Comparison of ENCODE assay signal across 24 mouse cellular contexts in the genomic region with DNA sequence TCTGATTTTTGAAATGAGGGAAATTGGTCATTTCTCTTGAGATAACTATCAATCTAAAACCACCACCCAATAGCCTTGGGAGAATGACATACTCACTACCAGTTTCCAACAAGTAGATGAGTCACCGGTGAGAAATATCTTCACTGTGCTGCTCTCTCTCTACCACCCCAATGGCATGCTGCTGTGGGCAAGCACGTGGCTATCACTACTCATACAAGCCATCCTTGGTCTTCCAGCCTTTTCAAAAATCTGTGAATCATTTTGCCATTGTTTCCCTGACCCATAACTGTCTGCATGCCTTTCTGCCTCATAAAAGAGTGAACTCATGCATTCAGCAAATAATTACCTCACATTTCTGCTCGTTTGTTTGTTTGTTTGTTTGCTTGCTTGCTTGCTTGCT. TPM values are rescaled to one million over a fixed set of nuclear protein-coding genes. Genes with fewer than 3 reads are reported as not detected.
A peak's percentile ranks its signal among the peaks of the same experiment; 100 is the strongest.
DNase-seq lines count a peak whose midpoint lies in the region; TF ChIP-seq lines count a peak whose summit lies in the region.
"Had no signal": no experiment of that assay in that cellular context is flagged by ENCODE, and none has a peak within 500 bp of the region (broad histone marks: within the 10 kb centered on the region; RNA-seq: fewer than 3 reads in every experiment).

No protein-coding gene starts in this region.

- H3K36me3 ChIP-seq in myocyte (ENCODE audit: control insufficient read depth, insufficient read depth), result no peaks in the 10 kb centered on the region
- no peaks in the 10 kb centered on the region for H3K36me3 ChIP-seq in embryonic facial prominence, embryonic 10.5 days (replicated peaks)
- H3K36me3 ChIP-seq: forebrain, embryonic 15.5 days; hindbrain, embryonic 12.5 days; midbrain, embryonic 15.5 days had no signal

- peak; percentile 68 to 87 for DNase-seq in adrenal gland, adult (ENCODE audit: inconsistent age in 2 of 2, low spot score in 1 of 2)
- DNase-seq in adrenal gland, postnatal 4 days (ENCODE audit: low spot score in 2 of 2), result no peak
- peak; percentile 81 for DNase-seq in NIH3T3 (ENCODE audit: low read depth)
- DNase-seq in adrenal gland, postnatal 36 days, result peak; percentile 54 to 69
- DNase-seq in cerebellum, postnatal 25 days, result no peak
- DNase-seq in kidney, adult 9 months, result no peak
- DNase-seq in embryonic facial prominence, embryonic 10.5 days (ENCODE audit: low spot score), result no peak
- DNase-seq: cerebellum, adult 11-12 months; cerebellum, postnatal 10 days; gastrocnemius, postnatal 10 days; heart, adult 18-20 months; kidney, adult 11 months; kidney, postnatal 4 days; lung, embryonic 14.5 days; right cerebral cortex, postnatal 14 days; spleen, adult 18-20 months had no signal

- H3K79me2 ChIP-seq in myocyte (ENCODE audit: control insufficient read depth, insufficient read depth), result no peaks in the 10 kb centered on the region

- TF ChIP-seq POLR2A in myocyte (IDR thresholded peaks at IDR 0.05; ENCODE audit: insufficient read length, low read depth), result no peak

- no peak overlapping the region for H3K27ac ChIP-seq in embryonic facial prominence, embryonic 10.5 days (replicated peaks)
- H3K27ac ChIP-seq: forebrain, embryonic 15.5 days; hindbrain, embryonic 12.5 days; left cerebral cortex, adult 2 months; liver, embryonic 14.5 days; midbrain, embryonic 15.5 days had no signal

- H3K9me3 ChIP-seq in embryonic facial prominence, embryonic 10.5 days, result no peaks in the 10 kb centered on the region
- H3K9me3 ChIP-seq: forebrain, embryonic 15.5 days; hindbrain, embryonic 12.5 days; midbrain, embryonic 15.5 days had no signal

- H3K4me2 ChIP-seq in myocyte (ENCODE audit: low read depth), result peak overlapping the region; percentile 61
- H3K4me2 ChIP-seq: forebrain, embryonic 15.5 days; hindbrain, embryonic 12.5 days; lung, embryonic 14.5 days; midbrain, embryonic 15.5 days had no signal

- no peaks in the 10 kb centered on the region for H3K4me1 ChIP-seq in embryonic facial prominence, embryonic 10.5 days
- H3K4me1 ChIP-seq: forebrain, embryonic 15.5 days; hindbrain, embryonic 12.5 days; midbrain, embryonic 15.5 days had no signal

- H3K4me3 ChIP-seq in myocyte, result no peak overlapping the region
- H3K4me3 ChIP-seq in embryonic facial prominence, embryonic 10.5 days, result no peak overlapping the region
- H3K4me3 ChIP-seq: forebrain, embryonic 15.5 days; hindbrain, embryonic 12.5 days; left cerebral cortex, adult 2 months; midbrain, embryonic 15.5 days had no signal

- 78% methylated on average over 3 of the region's 3 CpGs for WGBS in embryonic facial prominence, embryonic 10.5 days

- H3K27me3 ChIP-seq in myocyte (ENCODE audit: control insufficient read depth, insufficient read depth, insufficient read length), result no peaks in the 10 kb centered on the region
- H3K27me3 ChIP-seq in embryonic facial prominence, embryonic 10.5 days (replicated peaks; ENCODE audit: low read depth, poor library complexity, severe bottlenecking), result no peaks in the 10 kb centered on the region
- H3K27me3 ChIP-seq: forebrain, embryonic 15.5 days; hindbrain, embryonic 12.5 days; midbrain, embryonic 15.5 days had no signal

- H3ac ChIP-seq in myocyte (ENCODE audit: control insufficient read depth, insufficient read length), result no peak overlapping the region

TF ChIP-seq in myocyte, 11 proteins besides CTCF, POLR2A, EP300 and RAD21:
- TF ChIP-seq MYOG (IDR thresholded peaks at IDR 0.05; ENCODE audit: control insufficient read depth in 1 of 3, insufficient read depth in 1 of 3, insufficient read length in 2 of 3, low read depth in 2 of 3), result no peak
- TF ChIP-seq CEBPB (IDR thresholded peaks at IDR 0.05; ENCODE audit: insufficient read depth, poor library complexity, severe bottlenecking), result 0 out of 2 replicates have a peak, but pooled peaks have one; percentile 7
- TF ChIP-seq TCF3 (IDR thresholded peaks at IDR 0.05; ENCODE audit: insufficient read length, low read depth), result no peak
- TF ChIP-seq USF1 (IDR thresholded peaks at IDR 0.05; ENCODE audit: low read depth), result peak; percentile 84
- peak; percentile 95 for TF ChIP-seq MAX (IDR thresholded peaks at IDR 0.05; ENCODE audit: low read depth)
- no peak for TF ChIP-seq REST (IDR thresholded peaks at IDR 0.05; ENCODE audit: insufficient read depth, insufficient read length)
- TF ChIP-seq TCF12 (IDR thresholded peaks at IDR 0.05; ENCODE audit: insufficient read depth, poor library complexity, severe bottlenecking), result no peak
- TF ChIP-seq E2F4 (IDR thresholded peaks at IDR 0.05; ENCODE audit: insufficient read depth), result no peak
- TF ChIP-seq SRF (IDR thresholded peaks at IDR 0.05; ENCODE audit: control insufficient read depth, insufficient read length, low read depth), result no peak
- no peak for TF ChIP-seq POLR2AphosphoS2 (IDR thresholded peaks at IDR 0.05; ENCODE audit: insufficient read length, low read depth)
- no peak for TF ChIP-seq MYOD1 (IDR thresholded peaks at IDR 0.05; ENCODE audit: control insufficient read depth in 1 of 3, insufficient read length in 2 of 3, low read depth in 2 of 3)

RNA-seq across cellular contexts. Expression of gene Ptgs2, which starts 51.6 kb away (rescaled TPM):
- total RNA-seq in adrenal gland, postnatal 4 days (2021), result under 1 TPM; 0.31 to 0.45 TPM
- total RNA-seq in adrenal gland, postnatal 36 days (2021), result 1 to 10 TPM; 1.2 to 1.3 TPM
- 10.5 TPM for polyA plus RNA-seq in myocyte (2012; fragmentation: generic; extraction: Trizol)
- polyA plus RNA-seq in embryonic facial prominence, embryonic 10.5 days (2016; fragmentation: Nextera tagmentation; extraction: Ambion mirVana), result 0.16 and 0.25 TPM in 2 replicates
- total RNA-seq: megakaryocyte-erythroid progenitor cell, adult 5-6 weeks; MEL had no signal
- polyA plus RNA-seq: forebrain, embryonic 15.5 days had no signal

Comparison
In these comparisons a context has a peak if more than half of its experiments do, and no peak if none do; other contexts are left out.
1. DNase-seq: peak in adrenal gland, adult (2 of 2), NIH3T3 (single experiment) and adrenal gland, postnatal 36 days (2 of 2); none in adrenal gland, postnatal 4 days (0 of 2), cerebellum, postnatal 25 days (0 of 2), kidney, adult 9 months (single experiment) and embryonic facial prominence, embryonic 10.5 days (single experiment).